Mouse (Mus musculus) liver, adult 2 months (tissue): ENCODE results near the gene S100a3. TPM values are rescaled to one million over a fixed set of nuclear protein-coding genes. Genes with fewer than 3 reads are reported as not detected.

Experiments used
- DNase-seq: peaks from one replicate; pipeline ENCODE4 v3.0.0-alpha.2; 2011; ENCODE audit warnings: low read depth, low spot score; ENCODE audit errors: extremely low read depth
- H3K27ac ChIP-seq: fragments of 200-500 bp; replicated peaks from 2 replicates; pipeline ENCODE4 v1.5.1; 2012; ENCODE audit warnings: low read depth, mild to moderate bottlenecking, control low read depth, inconsistent platforms, low read length; ENCODE audit not compliant: insufficient read depth
- H3K27me3 ChIP-seq: fragments of 200-500 bp; 2 replicates; pipeline ENCODE4 v1.6.1; 2012; ENCODE audit warnings: mild to moderate bottlenecking, moderate library complexity, low read length, inconsistent platforms; ENCODE audit not compliant: control insufficient read depth, insufficient read depth
- H3K36me3 ChIP-seq: fragments of 200-500 bp; 2 replicates; pipeline ENCODE4 v1.6.1; 2012; ENCODE audit warnings: low read length, inconsistent platforms; ENCODE audit not compliant: control insufficient read depth, insufficient read depth
- H3K4me1 ChIP-seq: fragments of 200-500 bp; 2 replicates; pipeline ENCODE4 v1.6.1; 2011; ENCODE audit warnings: low read length; ENCODE audit not compliant: control insufficient read depth, insufficient read depth
- H3K4me3 ChIP-seq: fragments of 200-500 bp; 2 replicates; pipeline ENCODE4 v1.5.1; 2011; ENCODE audit warnings: low read depth, mild to moderate bottlenecking, control low read depth, low read length, moderate library complexity; ENCODE audit not compliant: insufficient read depth
- H3K79me2 ChIP-seq: fragments of 200-500 bp; 2 replicates; pipeline ENCODE4 v1.6.1; 2012; ENCODE audit warnings: inconsistent platforms, mild to moderate bottlenecking, low read length, moderate library complexity; ENCODE audit not compliant: control insufficient read depth, insufficient read depth
- H3K9ac ChIP-seq: fragments of 200-500 bp; 2 replicates; pipeline ENCODE4 v1.6.1; 2012; ENCODE audit warnings: low read depth, mild to moderate bottlenecking, control low read depth, inconsistent platforms, low read length
- CTCF ChIP-seq: fragments of 200-500 bp; IDR thresholded peaks from 2 replicates; pipeline ENCODE4 v1.5.1; 2011; ENCODE audit warnings: low read depth, low read length, control low read depth
- POLR2A ChIP-seq: fragments of 200-500 bp; IDR thresholded peaks from 2 replicates; pipeline ENCODE4 v1.6.1; 2011; ENCODE audit warnings: low read length, control low read depth; ENCODE audit not compliant: insufficient read depth; ENCODE audit errors: extremely low read depth
- WGBS: fragments of 180-500 bp; shearing (Covaris S2); methylation state at CpG from one replicate; pipeline ENCODE4 v1.1.7; 2018; 5-methylcytosine and 5-hydroxymethylcytosine counted together
- polyA plus RNA-seq: library from polyadenylated mRNA; depleted of rRNA; stranded (reverse); fragments of >200 nt; gene quantifications from 2 replicates; pipeline ENCODE4 v1.2.3, GENCODE M21; 2012
- total RNA-seq: library from RNA; depleted of rRNA; stranded (reverse); fragments of >200 nt; gene quantifications from 2 replicates; pipeline ENCODE4 v1.2.3, GENCODE M21; 2014

Gene S100a3
- total and polyA plus RNA-seq, 2 experiments, result not detected

DNA sequence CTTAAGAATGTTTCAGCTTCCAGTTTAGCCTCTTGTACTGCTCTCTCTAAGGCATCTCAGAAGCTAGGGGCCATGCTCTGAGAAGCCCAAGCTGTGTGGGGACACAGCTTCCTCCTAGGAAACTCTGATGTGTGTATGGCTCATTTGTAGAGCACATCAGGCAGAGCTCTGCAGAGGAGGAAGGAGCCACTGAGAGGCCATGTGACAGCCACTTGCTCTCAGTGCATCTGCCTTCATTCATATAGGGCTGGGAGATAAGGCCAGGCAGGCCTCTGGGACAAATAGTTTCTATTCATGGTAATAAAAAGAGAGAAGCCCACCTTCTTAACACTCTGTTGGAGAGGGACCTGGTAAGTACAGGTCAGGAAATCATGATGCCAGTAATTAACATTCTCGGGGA, 34.1 kb downstream of the S100a3 start:
- DNase-seq, result no peak
- WGBS, result 97% methylated on average over 1 of the region's 1 CpGs
- H3K27ac ChIP-seq, result no peak overlapping the region
- H3K4me1 ChIP-seq, result no peaks in the 10 kb centered on the region
- H3K9ac ChIP-seq, result no peak overlapping the region
- TF ChIP-seq POLR2A (no peak), CTCF (no peak)
- no peaks in the 10 kb centered on the region for H3K27me3 ChIP-seq
- no peaks in the 10 kb centered on the region for H3K79me2 ChIP-seq
- no peak overlapping the region for H3K4me3 ChIP-seq
- H3K36me3 ChIP-seq, result no peaks in the 10 kb centered on the region

GRCm38 (mm10) chr3:90595556-90595955, 35.2 kb downstream of the S100a3 start:
- Histone ChIP-seq H3K4me1 (no peaks in the 10 kb centered on the region), H3K27ac (no peak overlapping the region), H3K9ac (no peak overlapping the region), H3K27me3 (no peaks in the 10 kb centered on the region), H3K79me2 (no peaks in the 10 kb centered on the region), H3K36me3 (no peaks in the 10 kb centered on the region), H3K4me3 (no peak overlapping the region)
- WGBS, result 67% methylated on average over 5 of the region's 5 CpGs
- DNase-seq, result no peak
- TF ChIP-seq POLR2A (no peak), CTCF (no peak)

DNA sequence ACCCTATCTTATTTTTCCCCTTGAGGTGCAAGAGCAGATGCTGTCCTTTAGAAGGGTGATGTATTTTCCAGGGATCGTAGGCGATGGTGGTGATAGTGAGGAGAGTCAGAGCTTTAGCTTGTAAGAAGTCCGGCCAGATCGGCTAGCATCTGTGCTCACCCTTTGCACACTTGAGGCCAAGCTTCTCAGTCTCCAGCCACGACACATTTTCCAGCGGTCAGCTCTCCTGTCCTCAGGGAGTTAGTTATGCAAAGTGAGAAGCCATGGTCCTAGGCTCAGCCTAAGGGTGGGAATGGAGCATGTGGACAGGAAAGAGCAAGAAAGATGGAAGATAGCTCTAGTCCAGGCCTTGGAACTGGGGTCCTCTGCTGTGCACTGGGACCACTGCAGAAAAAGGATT, 36.4 kb downstream of the S100a3 start:
- no peaks in the 10 kb centered on the region for H3K79me2 ChIP-seq
- H3K4me3 ChIP-seq, result no peak overlapping the region
- no peak for TF ChIP-seq POLR2A
- no peak for TF ChIP-seq CTCF
- H3K9ac ChIP-seq, result no peak overlapping the region
- no peaks in the 10 kb centered on the region for H3K36me3 ChIP-seq
- WGBS, result 90% methylated on average over 6 of the region's 6 CpGs
- H3K4me1 ChIP-seq, result no peaks in the 10 kb centered on the region
- no peaks in the 10 kb centered on the region for H3K27me3 ChIP-seq
- no peak for DNase-seq
- no peak overlapping the region for H3K27ac ChIP-seq

- WGBS, result 62% methylated on average over 6 of the region's 6 CpGs
- Histone ChIP-seq H3K27ac (no peak overlapping the region), H3K36me3 (no peaks in the 10 kb centered on the region), H3K9ac (no peak overlapping the region), H3K4me1 (no peaks in the 10 kb centered on the region), H3K79me2 (no peaks in the 10 kb centered on the region), H3K4me3 (no peak overlapping the region), H3K27me3 (no peaks in the 10 kb centered on the region)
- TF ChIP-seq POLR2A, result no peak
- TF ChIP-seq CTCF, result no peak
- no peak for DNase-seq
These were observed 37.4 kb downstream of the S100a3 start for GRCm38 (mm10) chr3:90597736-90598135.

- no peak for TF ChIP-seq CTCF
- Histone ChIP-seq H3K36me3 (no peaks in the 10 kb centered on the region), H3K9ac (no peak overlapping the region), H3K79me2 (no peaks in the 10 kb centered on the region), H3K27me3 (no peaks in the 10 kb centered on the region), H3K27ac (no peak overlapping the region), H3K4me1 (no peaks in the 10 kb centered on the region), H3K4me3 (no peak overlapping the region)
- no peak for DNase-seq
- 76% methylated on average over 4 of the region's 4 CpGs for WGBS
These were observed 37.8 kb downstream of the S100a3 start for GRCm38 (mm10) chr3:90598212-90598611.

- no peaks in the 10 kb centered on the region for H3K27me3 ChIP-seq
- no peaks in the 10 kb centered on the region for H3K36me3 ChIP-seq
- no peak overlapping the region for H3K27ac ChIP-seq
- no peak for DNase-seq
- H3K9ac ChIP-seq, result no peak overlapping the region
- no peak overlapping the region for H3K4me3 ChIP-seq
- TF ChIP-seq POLR2A (no peak), CTCF (no peak)
- H3K4me1 ChIP-seq, result no peaks in the 10 kb centered on the region
- no peaks in the 10 kb centered on the region for H3K79me2 ChIP-seq
- 60% methylated on average over 3 of the region's 3 CpGs for WGBS
These were observed 39.0 kb downstream of the S100a3 start for GRCm38 (mm10) chr3:90599401-90599800.
